Mouse (Mus musculus): ENCODE results near the gene Bdnf.

- TF ChIP-seq CTCF (conservative IDR thresholded peaks at IDR 0.05; ENCODE audit: insufficient read depth, insufficient read length, low read depth, low read length) (no peak), POLR2A (IDR thresholded peaks at IDR 0.05; ENCODE audit: low read depth, low read length) (no peak)
Observed at GRCm38 (mm10) chr2:109675973-109676617, 1.6 kb downstream of the Bdnf start.

All from kidney, adult 2 months (tissue).